Mouse (Mus musculus): ENCODE measurements at regions not wholly inside any gene's neighbourhood (a gene's known extent, or its start where the extent isn't known, plus 50 kb on each side); places are given as distances from the start of the nearest gene placed in this dataset.

DNA sequence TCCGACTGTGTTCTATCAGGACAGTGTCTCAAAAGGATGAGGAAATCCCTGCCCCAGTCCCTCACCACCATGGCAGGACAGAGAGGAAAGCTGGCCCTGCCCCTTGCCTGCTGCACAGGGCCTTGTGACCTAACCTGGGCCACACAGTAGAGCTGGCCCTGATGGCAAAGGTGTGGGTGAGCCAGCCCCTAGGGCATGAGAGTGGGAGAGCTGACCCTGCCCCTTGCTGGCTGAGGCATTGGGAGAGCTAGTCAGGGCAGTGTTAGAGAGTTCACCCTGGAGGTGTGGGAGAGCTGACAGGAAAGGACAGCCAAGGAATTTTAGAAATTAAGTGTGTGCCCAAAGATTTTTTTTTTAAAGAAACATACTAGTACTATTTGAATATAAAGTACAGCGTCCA, 90.5 kb upstream of the Plcb4 start:
- TF ChIP-seq CTCF (IDR thresholded peaks at IDR 0.05) = no peak
- TF ChIP-seq EP300 (IDR thresholded peaks at IDR 0.05) = no peak

All from lung, postnatal 0 days (tissue).